Mouse (Mus musculus): ENCODE results near the gene Jdp2. TPM values are rescaled to one million over a fixed set of nuclear protein-coding genes. Genes with fewer than 3 reads are reported as not detected.

The Jdp2 gene
- total RNA-seq (2021) = 10 to 100 TPM; 66.6 to 75.2 TPM

GRCm38 (mm10) chr12:85598611-85599477 lies at the start of gene Jdp2:
Gene Jdp2, plus strand, starts transcription at chr12:85599027.
- intact Hi-C loops (cut with DNase I) = loop anchor here (2.0 kb wide), 1 partner anchor 92 kb away; no protein-coding TSS in a partner anchor
- peak; percentile 82 to 89 for DNase-seq (ENCODE audit: low spot score in 2 of 2)

- DNase-seq (ENCODE audit: low spot score in 2 of 2) = no peak
Observed at GRCm38 (mm10) chr12:85549661-85550060, 49.2 kb upstream of the Jdp2 start.

GRCm38 (mm10) chr12:85550435-85550834 lies 48.4 kb upstream of the Jdp2 start:
- intact Hi-C loops (cut with DNase I) = no loop called here
- DNase-seq (ENCODE audit: low spot score in 2 of 2) = no peak

More at GRCm38 (mm10) chr12:85549661-85550060, 49.2 kb upstream of the Jdp2 start:
- intact Hi-C loops (cut with DNase I) = no loop called here

GRCm38 (mm10) chr12:85559299-85559698 lies 39.5 kb upstream of the Jdp2 start:
- intact Hi-C loops (cut with DNase I) = no loop called here
- DNase-seq (ENCODE audit: low spot score in 2 of 2) = no peak

GRCm38 (mm10) chr12:85565441-85565840 lies 33.4 kb upstream of the Jdp2 start:
- intact Hi-C loops (cut with DNase I) = no loop called here
- no peak for DNase-seq (ENCODE audit: low spot score in 2 of 2)

- no peak for DNase-seq (ENCODE audit: low spot score in 2 of 2)
Observed at GRCm38 (mm10) chr12:85568298-85568697, 30.5 kb upstream of the Jdp2 start.

GRCm38 (mm10) chr12:85569393-85570157 lies 29.3 kb upstream of the Jdp2 start:
- DNase-seq (ENCODE audit: low spot score in 2 of 2) = peak; percentile 49 to 82
- intact Hi-C loops (cut with DNase I) = no loop called here

More at GRCm38 (mm10) chr12:85568298-85568697, 30.5 kb upstream of the Jdp2 start:
- intact Hi-C loops (cut with DNase I) = no loop called here

- DNase-seq (ENCODE audit: low spot score in 2 of 2) = no peak
- intact Hi-C loops (cut with DNase I) = no loop called here
Observed at GRCm38 (mm10) chr12:85570158-85570540, 28.7 kb upstream of the Jdp2 start.

- intact Hi-C loops (cut with DNase I) = no loop called here
- peak; percentile 31 to 85 for DNase-seq (ENCODE audit: low spot score in 2 of 2)
Observed at GRCm38 (mm10) chr12:85571312-85571711, 27.5 kb upstream of the Jdp2 start.

GRCm38 (mm10) chr12:85572047-85572475 lies 26.8 kb upstream of the Jdp2 start:
- intact Hi-C loops (cut with DNase I) = no loop called here
- DNase-seq (ENCODE audit: low spot score in 2 of 2) = peak; percentile 27 to 38

GRCm38 (mm10) chr12:85574806-85575495 lies 23.9 kb upstream of the Jdp2 start:
- intact Hi-C loops (cut with DNase I) = no loop called here
- DNase-seq (ENCODE audit: low spot score in 2 of 2) = no peak

GRCm38 (mm10) chr12:85575496-85575840 lies 23.4 kb upstream of the Jdp2 start:
- intact Hi-C loops (cut with DNase I) = no loop called here
- DNase-seq (ENCODE audit: low spot score in 2 of 2) = no peak

- no peak for DNase-seq (ENCODE audit: low spot score in 2 of 2)
- intact Hi-C loops (cut with DNase I) = no loop called here
Observed at GRCm38 (mm10) chr12:85581261-85582066, 17.4 kb upstream of the Jdp2 start.

GRCm38 (mm10) chr12:85582067-85582316 lies 16.8 kb upstream of the Jdp2 start:
- DNase-seq (ENCODE audit: low spot score in 2 of 2) = no peak
- intact Hi-C loops (cut with DNase I) = no loop called here

- DNase-seq (ENCODE audit: low spot score in 2 of 2) = no peak
- intact Hi-C loops (cut with DNase I) = no loop called here
Observed at GRCm38 (mm10) chr12:85585761-85586258, 13.0 kb upstream of the Jdp2 start.

GRCm38 (mm10) chr12:85589870-85590382 lies 8.9 kb upstream of the Jdp2 start:
- intact Hi-C loops (cut with DNase I) = no loop called here
- DNase-seq (ENCODE audit: low spot score in 2 of 2) = no peak

- no peak for DNase-seq (ENCODE audit: low spot score in 2 of 2)
- intact Hi-C loops (cut with DNase I) = no loop called here
Observed at GRCm38 (mm10) chr12:85592943-85593342, 5.9 kb upstream of the Jdp2 start.

- intact Hi-C loops (cut with DNase I) = no loop called here
- DNase-seq (ENCODE audit: low spot score in 2 of 2) = peak in 1 of 2 experiments; percentile 72
Observed at GRCm38 (mm10) chr12:85594390-85594789, 4.4 kb upstream of the Jdp2 start.

- intact Hi-C loops (cut with DNase I) = loop anchor here (2.0 kb wide), 1 partner anchor 91 kb away; no protein-coding TSS in a partner anchor
- no peak for DNase-seq (ENCODE audit: low spot score in 2 of 2)
Observed at GRCm38 (mm10) chr12:85598053-85598452, 774 bp upstream of the Jdp2 start.
